8 mouse cellular contexts compared by ENCODE assay signal in the genomic region with DNA sequence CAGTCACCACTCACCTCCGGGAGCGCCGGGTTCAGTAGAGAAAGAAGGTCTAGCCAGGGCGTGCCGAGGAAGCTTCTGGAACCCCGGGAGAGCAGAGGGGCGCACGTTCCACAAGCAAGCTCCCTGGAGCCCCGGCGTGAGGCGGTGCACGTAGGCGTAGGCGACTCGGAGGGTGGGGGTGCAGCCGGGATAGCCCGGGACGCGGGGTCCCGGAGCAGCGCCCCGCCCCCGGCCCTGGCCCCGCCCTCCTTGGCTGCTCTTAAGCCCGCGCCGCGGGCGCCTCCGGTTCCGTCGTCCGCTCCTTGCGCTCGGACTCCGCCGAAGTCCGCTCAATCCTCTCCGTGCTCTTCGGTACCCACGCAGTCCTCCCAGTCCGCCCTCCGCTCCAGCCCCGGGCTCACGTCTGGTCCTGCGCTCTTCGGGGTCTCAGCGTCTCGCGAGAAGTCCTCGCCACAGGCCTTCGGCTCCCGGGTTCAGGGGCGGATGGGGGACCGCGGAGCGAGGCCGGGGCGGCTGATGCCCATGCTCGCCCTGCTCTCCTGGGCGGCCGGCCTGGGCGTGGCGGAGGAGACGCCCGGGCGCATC. TPM values are rescaled to one million over a fixed set of nuclear protein-coding genes. Genes with fewer than 3 reads are reported as not detected.
DNase-seq lines count a peak whose midpoint lies in the region; ATAC-seq lines count a peak whose summit lies in the region.

Gene Plod2, plus strand, starts transcription at position 247 of the 585 bp plus-strand sequence.

- no peaks in the 10 kb centered on the region for H3K9me3 ChIP-seq in forebrain, embryonic 10.5 days
- no peaks in the 10 kb centered on the region for H3K9me3 ChIP-seq in heart, embryonic 13.5 days
- no peaks in the 10 kb centered on the region for H3K9me3 ChIP-seq in kidney, embryonic 16.5 days (ENCODE audit: low read length)
- no peaks in the 10 kb centered on the region for H3K9me3 ChIP-seq in neural tube, embryonic 13.5 days

- peak; percentile 4 for DNase-seq in CD8-positive naive resting alpha-beta T cell, adult 2 months (ENCODE audit: low read depth in 2 of 2, low spot score in 2 of 2)
- peak; percentile 63 for DNase-seq in brain, adult 2 months (ENCODE audit: low read depth, low spot score)
- DNase-seq in forebrain, embryonic 10.5 days (ENCODE audit: extremely low spot score, low spot score): peak; percentile 73
- DNase-seq in lung, adult 18-20 months: peak; percentile 77 to 84
- DNase-seq in testis, postnatal 14 days (ENCODE audit: low spot score): peak; percentile 79

- peak within 1 kb of the TSS; percentile 83 for H3K9ac ChIP-seq in heart, embryonic 13.5 days
- peak within 1 kb of the TSS; percentile 92 for H3K9ac ChIP-seq in kidney, embryonic 16.5 days (replicated peaks; ENCODE audit: low read length)
- peak within 1 kb of the TSS; percentile 90 for H3K9ac ChIP-seq in neural tube, embryonic 13.5 days

- peak; percentile 86 for ATAC-seq in heart, embryonic 13.5 days (ENCODE audit: extremely low read depth, insufficient number of reproducible peaks, low FRiP score, low TSS enrichment)
- ATAC-seq in kidney, embryonic 16.5 days (ENCODE audit: low FRiP score, low TSS enrichment): peak; percentile 95
- peak; percentile 95 for ATAC-seq in neural tube, embryonic 13.5 days (ENCODE audit: low read depth)

- peak within 1 kb of the TSS; percentile 91 for H3K27ac ChIP-seq in forebrain, embryonic 10.5 days
- H3K27ac ChIP-seq in heart, embryonic 13.5 days (replicated peaks): peak within 1 kb of the TSS; percentile 79
- peak within 1 kb of the TSS; percentile 85 for H3K27ac ChIP-seq in kidney, embryonic 16.5 days (ENCODE audit: low read length)
- peak within 1 kb of the TSS; percentile 83 for H3K27ac ChIP-seq in neural tube, embryonic 13.5 days (replicated peaks)

- H3K27me3 ChIP-seq in forebrain, embryonic 10.5 days (ENCODE audit: poor library complexity, severe bottlenecking): peaks cover 7% of the 10 kb centered on the region; the same call in 1 of the 2 replicates
- no peaks in the 10 kb centered on the region for H3K27me3 ChIP-seq in heart, embryonic 13.5 days (replicated peaks)
- no peaks in the 10 kb centered on the region for H3K27me3 ChIP-seq in kidney, embryonic 16.5 days (ENCODE audit: insufficient read depth, low read length)
- no peaks in the 10 kb centered on the region for H3K27me3 ChIP-seq in neural tube, embryonic 13.5 days

- H3K4me1 ChIP-seq in forebrain, embryonic 10.5 days: peaks cover 32% of the 10 kb centered on the region
- peaks cover 41% of the 10 kb centered on the region for H3K4me1 ChIP-seq in heart, embryonic 13.5 days
- H3K4me1 ChIP-seq in kidney, embryonic 16.5 days (ENCODE audit: insufficient read depth, low read length): peaks cover 40% of the 10 kb centered on the region
- H3K4me1 ChIP-seq in neural tube, embryonic 13.5 days (replicated peaks): peaks cover 41% of the 10 kb centered on the region

- peak within 1 kb of the TSS; percentile 81 for H3K4me3 ChIP-seq in forebrain, embryonic 10.5 days
- peak within 1 kb of the TSS; percentile 67 for H3K4me3 ChIP-seq in heart, embryonic 13.5 days
- peak within 1 kb of the TSS; percentile 87 for H3K4me3 ChIP-seq in kidney, embryonic 16.5 days (ENCODE audit: low read length)
- peak within 1 kb of the TSS; percentile 86 for H3K4me3 ChIP-seq in neural tube, embryonic 13.5 days

- peak within 1 kb of the TSS; percentile 79 for H3K4me2 ChIP-seq in heart, embryonic 13.5 days
- peak within 1 kb of the TSS; percentile 60 for H3K4me2 ChIP-seq in kidney, embryonic 16.5 days (replicated peaks; ENCODE audit: low read depth, low read length)
- H3K4me2 ChIP-seq in neural tube, embryonic 13.5 days: peak within 1 kb of the TSS; percentile 81

- no peaks in the 10 kb centered on the region for H3K36me3 ChIP-seq in forebrain, embryonic 10.5 days (replicated peaks)
- H3K36me3 ChIP-seq in heart, embryonic 13.5 days: no peaks in the 10 kb centered on the region
- H3K36me3 ChIP-seq in kidney, embryonic 16.5 days (ENCODE audit: insufficient read depth, low read length): no peaks in the 10 kb centered on the region
- H3K36me3 ChIP-seq in neural tube, embryonic 13.5 days: no peaks in the 10 kb centered on the region

- WGBS in forebrain, embryonic 10.5 days: under 1% methylated on average over 64 of the region's 67 CpGs
- under 1% methylated on average over 65 of the region's 67 CpGs for WGBS in heart, embryonic 13.5 days
- under 1% methylated on average over 45 of the region's 67 CpGs for WGBS in kidney, embryonic 16.5 days
- WGBS in neural tube, embryonic 13.5 days: under 1% methylated on average over 66 of the region's 67 CpGs

RNA-seq across cellular contexts. Expression of gene Plod2, which starts in this region (rescaled TPM):
- polyA plus RNA-seq in forebrain, embryonic 10.5 days (2016; fragmentation: Nextera tagmentation; extraction: Ambion mirVana): 22.1 and 25.4 TPM in 2 replicates
- 30.1 and 30.4 TPM in 2 replicates for polyA plus RNA-seq in heart, embryonic 13.5 days (2015; fragmentation: Nextera tagmentation; extraction: Ambion mirVana)
- polyA plus RNA-seq in kidney, embryonic 16.5 days (2015; fragmentation: Nextera tagmentation; extraction: Ambion mirVana): 42.1 and 42.7 TPM in 2 replicates
- 19.7 and 23.4 TPM in 2 replicates for polyA plus RNA-seq in neural tube, embryonic 13.5 days (2015; fragmentation: Nextera tagmentation; extraction: Ambion mirVana)

Comparison
In these comparisons a context has a peak if more than half of its experiments do, and no peak if none do; other contexts are left out.
1. Peak in every context shown above with its lines: DNase-seq, ATAC-seq, H3K4me3 ChIP-seq and H3K27ac ChIP-seq.
2. DNase-seq: peak in every context shown above with its lines; median percentile 80 in lung, adult 18-20 months; 79 in testis, postnatal 14 days; 73 in forebrain, embryonic 10.5 days; 63 in brain, adult 2 months; 4 in CD8-positive naive resting alpha-beta T cell, adult 2 months.